Mouse (Mus musculus): ENCODE data around the gene Atp13a1. TPM values are rescaled to one million over a fixed set of nuclear protein-coding genes. Genes with fewer than 3 reads are reported as not detected.

The Atp13a1 gene
- polyA plus RNA-seq, 1 experiment from 2014 or later: 45.6 TPM

DNA sequence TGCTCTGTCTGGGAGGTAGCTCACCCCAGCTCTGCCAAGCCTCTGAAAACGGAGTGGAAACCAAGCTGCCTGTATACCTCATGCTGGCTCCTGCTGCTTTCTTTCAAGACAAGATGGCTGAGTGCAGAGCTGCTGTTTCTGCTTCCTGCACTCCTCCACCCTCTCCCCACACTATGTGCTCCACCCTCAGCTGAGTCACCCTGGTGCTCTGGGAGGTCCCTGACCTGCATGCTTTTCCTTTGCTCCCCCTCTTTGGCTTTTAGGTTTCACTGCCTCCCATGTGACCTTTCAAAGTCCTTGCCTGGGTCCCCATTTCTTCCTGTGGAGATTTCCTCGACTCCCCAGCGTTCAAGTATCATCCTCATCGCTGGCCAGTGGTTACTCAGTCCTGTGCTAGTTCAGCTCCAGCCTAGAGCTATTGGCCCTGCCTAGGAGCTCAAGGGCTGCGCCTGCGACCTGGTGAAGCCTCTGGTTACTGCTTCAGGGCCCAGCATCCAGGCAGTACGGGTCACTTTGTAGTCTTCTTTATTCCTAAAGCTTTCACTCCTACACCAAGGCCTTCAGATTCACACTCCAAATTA is 60.1 kb downstream of the Atp13a1 start:
- ATAC-seq (ENCODE audit: insufficient read depth, low FRiP score): no peak
- no peaks in the 10 kb centered on the region for H3K27me3 ChIP-seq (ENCODE audit: control insufficient read depth, insufficient read depth, low read length)
- H3K9ac ChIP-seq (ENCODE audit: low read length): no peak overlapping the region
- H3K4me2 ChIP-seq (ENCODE audit: low read depth, low read length): no peak overlapping the region
- no peaks in the 10 kb centered on the region for H3K9me3 ChIP-seq (replicated peaks; ENCODE audit: control insufficient read depth, low read length)
- H3K36me3 ChIP-seq (ENCODE audit: control insufficient read depth, insufficient read depth, low read length): no peaks in the 10 kb centered on the region
- H3K4me3 ChIP-seq (replicated peaks; ENCODE audit: low read length): no peak overlapping the region
- no peaks in the 10 kb centered on the region for H3K4me1 ChIP-seq (ENCODE audit: control insufficient read depth, insufficient read depth, low read length)
- 81% methylated on average over 7 of the region's 7 CpGs for WGBS
- no peak overlapping the region for H3K27ac ChIP-seq (ENCODE audit: low read length)

GRCm38 (mm10) chr8:69853869-69854268 is 62.9 kb downstream of the Atp13a1 start:
- WGBS: 91% methylated on average over 10 of the region's 10 CpGs
- Histone ChIP-seq H3K9me3 (replicated peaks; ENCODE audit: control insufficient read depth, low read length) (no peaks in the 10 kb centered on the region), H3K4me1 (ENCODE audit: control insufficient read depth, insufficient read depth, low read length) (no peaks in the 10 kb centered on the region), H3K4me2 (ENCODE audit: low read depth, low read length) (no peak overlapping the region), H3K36me3 (ENCODE audit: control insufficient read depth, insufficient read depth, low read length) (no peaks in the 10 kb centered on the region), H3K9ac (ENCODE audit: low read length) (no peak overlapping the region), H3K4me3 (replicated peaks; ENCODE audit: low read length) (no peak overlapping the region), H3K27ac (ENCODE audit: low read length) (no peak overlapping the region), H3K27me3 (ENCODE audit: control insufficient read depth, insufficient read depth, low read length) (no peaks in the 10 kb centered on the region)
- no peak for ATAC-seq (ENCODE audit: insufficient read depth, low FRiP score)

Other genes with a start within 250 kb of the Atp13a1 start
- 19.9 and 20.8 TPM in 2 replicates for gene Zfp868, start 165.6 kb upstream of the Atp13a1 start, polyA plus RNA-seq (2015; fragmentation: Nextera tagmentation; extraction: Ambion mirVana)
- gene Zfp964, start 136.7 kb upstream of the Atp13a1 start, polyA plus RNA-seq (2015; fragmentation: Nextera tagmentation; extraction: Ambion mirVana): 1.9 TPM in 2 replicates
- gene Zfp869, start 80.4 kb upstream of the Atp13a1 start, polyA plus RNA-seq (2015; fragmentation: Nextera tagmentation; extraction: Ambion mirVana): 22.8 and 28.9 TPM in 2 replicates
- gene Zfp963, start 41.2 kb upstream of the Atp13a1 start, polyA plus RNA-seq (2015; fragmentation: Nextera tagmentation; extraction: Ambion mirVana): 5.3 and 5.4 TPM in 2 replicates
- 0.55 TPM in 1 of 2 replicates, not detected in the other for gene Gm20422, start 16.3 kb upstream of the Atp13a1 start, polyA plus RNA-seq (2015; fragmentation: Nextera tagmentation; extraction: Ambion mirVana)
- 24.1 and 25.8 TPM in 2 replicates for gene Zfp866, start within 50 bp of the Atp13a1 start, polyA plus RNA-seq (2015; fragmentation: Nextera tagmentation; extraction: Ambion mirVana)
- 10.0 and 11.0 TPM in 2 replicates for gene Gmip, start 17.5 kb downstream of the Atp13a1 start, polyA plus RNA-seq (2015; fragmentation: Nextera tagmentation; extraction: Ambion mirVana)
- gene Lpar2, start 31.3 kb downstream of the Atp13a1 start, polyA plus RNA-seq (2015; fragmentation: Nextera tagmentation; extraction: Ambion mirVana): 0.22 and 0.35 TPM in 2 replicates
- 3.1 and 4.6 TPM in 2 replicates for gene Pbx4, start 41.3 kb downstream of the Atp13a1 start, polyA plus RNA-seq (2015; fragmentation: Nextera tagmentation; extraction: Ambion mirVana)
- gene Cilp2, start 96.5 kb downstream of the Atp13a1 start, polyA plus RNA-seq (2015; fragmentation: Nextera tagmentation; extraction: Ambion mirVana): 0.37 and 0.59 TPM in 2 replicates
- 2.1 and 2.3 TPM in 2 replicates for gene Tssk6, start 111.0 kb downstream of the Atp13a1 start, polyA plus RNA-seq (2015; fragmentation: Nextera tagmentation; extraction: Ambion mirVana)
- gene Ndufa13, start 111.4 kb downstream of the Atp13a1 start, polyA plus RNA-seq (2015; fragmentation: Nextera tagmentation; extraction: Ambion mirVana): 170 and 193 TPM in 2 replicates
- 3.0 and 3.2 TPM in 2 replicates for gene Yjefn3, start 111.5 kb downstream of the Atp13a1 start, polyA plus RNA-seq (2015; fragmentation: Nextera tagmentation; extraction: Ambion mirVana)
- 29.7 and 32.3 TPM in 2 replicates for gene Gatad2a, start 205.2 kb downstream of the Atp13a1 start, polyA plus RNA-seq (2015; fragmentation: Nextera tagmentation; extraction: Ambion mirVana)

All from stomach, embryonic 16.5 days (tissue).